Mouse (Mus musculus) olfactory bulb, adult 2 months (tissue): ENCODE measurements at regions not wholly inside any gene's neighbourhood (a gene's known extent, or its start where the extent isn't known, plus 50 kb on each side); places are given as distances from the start of the nearest gene placed in this dataset.

ENCODE experiments used
- CTCF ChIP-seq: fragments of 200-500 bp; IDR thresholded peaks from 2 replicates; pipeline ENCODE4 v1.5.1; 2012; ENCODE audit warnings: low read depth, mild to moderate bottlenecking, low read length, moderate library complexity; ENCODE audit not compliant: insufficient read depth
- POLR2A ChIP-seq: fragments of 200-500 bp; IDR thresholded peaks from 2 replicates; pipeline ENCODE4 v1.6.1; 2012; ENCODE audit warnings: mild to moderate bottlenecking, low read depth, low read length, moderate library complexity; ENCODE audit not compliant: insufficient read depth

- no peak for TF ChIP-seq POLR2A
- TF ChIP-seq CTCF, result no peak
Observed at GRCm38 (mm10) chr15:62234182-62234760, 1311.5 kb upstream of the A1bg start.
